Mouse (Mus musculus): ENCODE measurements at regions not wholly inside any gene's neighbourhood (a gene's known extent, or its start where the extent isn't known, plus 50 kb on each side); places are given as distances from the start of the nearest gene placed in this dataset.

DNA sequence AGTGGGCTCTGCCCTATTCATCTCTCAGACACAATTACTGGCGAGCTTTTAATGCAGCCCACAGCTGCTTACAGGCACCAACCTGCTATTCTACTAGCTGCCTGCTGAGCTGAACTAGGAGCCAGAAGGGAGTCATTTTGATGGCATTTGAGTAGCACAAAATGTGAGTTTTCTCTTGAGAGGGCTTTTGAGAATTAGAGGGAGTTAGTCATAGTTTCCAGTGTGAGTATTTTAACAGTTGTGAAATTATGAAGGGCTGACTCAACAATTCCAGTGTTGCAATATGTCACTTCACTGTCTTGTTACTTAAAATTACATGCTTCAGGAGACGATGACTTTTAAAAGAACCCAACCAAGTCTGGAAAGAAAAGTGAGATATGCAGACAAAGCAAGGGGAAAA is 54.4 kb upstream of the Ly86 start:
- DNase-seq (ENCODE audit: low read depth, low spot score): peak; percentile 72

DNA sequence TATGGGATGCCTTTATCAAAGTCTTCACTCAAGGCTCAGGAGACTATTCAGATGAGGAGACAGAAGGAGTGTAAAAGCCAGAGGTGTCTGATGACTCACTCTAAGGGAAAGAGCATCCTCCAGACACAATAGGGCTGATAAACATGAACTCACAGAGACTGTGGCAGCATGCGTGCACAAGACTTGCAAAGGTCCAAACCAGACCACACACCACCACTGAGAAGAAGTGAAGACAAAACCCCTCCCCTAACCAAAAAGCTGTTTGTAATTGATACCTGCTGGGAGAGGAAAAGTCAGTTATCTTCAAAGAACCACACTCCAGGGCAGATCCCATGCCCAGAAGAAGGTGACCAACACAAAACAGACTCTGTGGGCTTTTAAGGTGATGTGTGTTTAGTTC is 56.0 kb upstream of the Ly86 start:
- no peak for DNase-seq (ENCODE audit: low read depth, low spot score)

DNA sequence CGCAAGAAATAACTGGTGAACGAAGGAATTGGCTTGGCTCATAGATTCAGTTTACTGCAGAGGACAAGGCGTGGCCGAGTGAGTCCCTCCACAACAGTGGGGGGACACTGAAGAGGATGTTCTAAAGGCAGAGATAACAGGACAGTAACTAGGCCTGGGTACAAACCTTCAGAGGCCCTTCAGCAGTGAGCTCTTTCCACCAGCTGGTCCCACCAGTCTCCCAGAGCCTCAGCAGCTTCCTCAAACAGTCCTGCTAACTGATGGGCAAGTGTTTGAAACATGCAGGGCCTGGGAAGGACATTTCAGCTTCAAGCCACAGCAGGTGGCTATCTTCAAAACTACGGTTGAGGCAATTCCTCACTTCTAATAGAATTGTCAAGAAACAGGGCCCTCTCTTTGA is 62.5 kb upstream of the Ly86 start:
- DNase-seq (ENCODE audit: low read depth, low spot score): no peak

DNA sequence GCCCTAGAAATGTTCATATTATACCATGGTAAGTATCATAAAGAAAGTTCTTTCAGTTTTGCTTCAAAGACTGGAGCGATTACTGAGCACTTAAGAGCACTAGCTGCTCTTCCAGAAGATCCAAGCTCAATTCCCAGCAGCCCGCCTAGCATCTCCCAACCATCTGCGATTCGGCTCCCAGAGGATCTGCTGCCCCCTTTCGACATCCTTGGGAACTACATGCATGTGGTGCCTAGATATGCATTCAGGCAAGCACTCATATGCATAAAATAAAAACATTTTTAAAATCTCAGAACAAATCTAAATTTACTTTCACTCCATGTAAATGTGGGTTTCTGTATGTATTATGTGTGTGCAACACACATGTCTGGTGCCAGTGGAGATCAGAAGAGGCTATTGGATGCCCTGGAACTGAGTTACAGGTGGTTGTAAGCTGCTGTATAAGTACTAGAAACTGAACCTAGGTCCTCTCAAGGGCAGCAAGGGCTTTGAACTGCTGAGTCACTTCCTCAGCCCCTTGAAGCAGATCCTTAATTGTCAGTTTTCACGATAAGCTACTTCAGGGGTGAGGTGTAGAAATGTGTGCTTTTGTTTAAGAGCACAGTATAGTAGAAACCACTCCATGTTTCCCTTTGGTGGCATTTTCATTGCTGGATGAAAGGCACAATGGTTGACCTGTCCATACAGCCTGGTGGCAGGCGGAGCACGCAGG is 65.8 kb upstream of the Ly86 start:
- DNase-seq (ENCODE audit: low read depth, low spot score): no peak

DNA sequence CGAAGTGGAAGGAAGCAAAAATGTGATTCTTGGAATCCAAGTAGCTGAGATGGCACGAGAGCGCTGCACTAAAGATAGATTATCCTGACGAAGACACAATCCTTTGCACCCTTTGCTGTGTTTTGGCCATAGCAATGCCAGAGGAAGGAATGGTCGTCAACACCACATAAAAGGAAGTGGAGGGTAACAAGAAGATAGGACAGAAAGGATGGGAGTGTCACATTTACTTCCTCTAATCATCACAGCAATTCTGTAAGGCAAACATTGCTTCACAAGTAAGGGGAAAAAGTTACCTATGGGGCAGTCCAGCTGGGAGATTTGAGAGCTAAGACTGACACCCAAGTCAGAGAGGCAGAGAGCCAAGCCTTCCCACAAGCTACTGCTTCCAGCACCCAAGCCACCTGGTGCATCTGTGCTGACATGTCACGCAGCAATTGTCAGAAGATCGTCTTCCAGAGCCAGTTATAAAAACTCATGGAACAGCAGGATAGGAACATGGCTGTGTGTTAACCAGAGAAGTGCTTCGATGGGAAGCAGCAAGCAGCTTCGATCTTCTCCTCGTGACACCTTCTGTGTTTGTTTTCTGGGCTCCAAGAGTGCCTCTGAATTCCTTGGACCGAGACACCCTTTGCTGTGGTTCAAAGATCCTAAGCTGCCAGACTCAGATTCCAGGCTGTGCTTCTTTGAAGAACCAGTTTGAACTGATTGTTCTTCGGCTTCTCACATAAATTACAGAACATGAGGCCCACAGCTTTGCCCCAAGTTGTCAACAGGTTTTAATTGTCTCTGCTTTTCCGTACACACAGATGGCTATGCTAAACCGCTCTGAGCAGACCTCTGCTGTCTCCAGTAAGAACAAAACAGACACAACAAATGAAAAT is 95.2 kb upstream of the Ly86 start:
- peak; percentile 42 for DNase-seq (ENCODE audit: low read depth, low spot score)

DNA sequence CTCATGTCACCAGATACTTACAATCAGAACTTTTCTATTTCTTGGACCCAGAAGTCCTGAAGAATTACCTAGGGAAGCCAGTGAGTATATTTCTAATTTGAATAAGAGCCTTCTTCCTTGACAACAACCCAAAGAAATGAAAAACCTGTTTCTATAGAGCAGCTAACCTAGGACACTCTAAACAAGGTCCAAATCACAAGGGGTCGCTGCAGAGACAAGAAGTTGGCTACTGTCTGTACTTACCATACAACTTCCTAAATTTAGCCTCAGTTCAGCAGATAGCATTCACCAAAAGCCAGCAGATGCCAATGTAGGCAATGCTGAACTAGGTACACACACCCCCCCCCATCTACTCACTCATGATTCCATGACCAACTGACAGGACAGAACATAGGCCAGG is 96.3 kb upstream of the Ly86 start:
- no peak for DNase-seq (ENCODE audit: low read depth, low spot score)

DNA sequence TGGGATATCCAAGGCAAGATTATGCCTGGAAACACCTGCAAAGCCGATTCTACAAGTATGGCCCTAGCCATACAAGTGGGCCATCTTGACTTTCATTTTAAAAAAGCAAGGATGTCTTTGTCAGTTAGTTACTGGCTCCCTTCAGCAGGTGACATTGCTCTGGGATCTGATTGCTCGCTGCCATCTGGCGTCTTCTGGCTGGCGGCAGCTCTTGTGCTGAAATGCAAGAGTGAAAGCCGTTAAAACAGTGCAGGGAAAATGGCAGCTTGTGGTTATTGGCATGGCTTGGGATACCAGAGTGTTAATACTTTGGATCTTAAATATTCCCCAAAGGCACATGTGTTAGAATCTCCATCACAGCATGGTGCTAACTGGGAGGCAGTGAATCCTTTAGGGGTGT is 105.0 kb upstream of the Ly86 start:
- no peak for DNase-seq (ENCODE audit: low read depth, low spot score)

DNA sequence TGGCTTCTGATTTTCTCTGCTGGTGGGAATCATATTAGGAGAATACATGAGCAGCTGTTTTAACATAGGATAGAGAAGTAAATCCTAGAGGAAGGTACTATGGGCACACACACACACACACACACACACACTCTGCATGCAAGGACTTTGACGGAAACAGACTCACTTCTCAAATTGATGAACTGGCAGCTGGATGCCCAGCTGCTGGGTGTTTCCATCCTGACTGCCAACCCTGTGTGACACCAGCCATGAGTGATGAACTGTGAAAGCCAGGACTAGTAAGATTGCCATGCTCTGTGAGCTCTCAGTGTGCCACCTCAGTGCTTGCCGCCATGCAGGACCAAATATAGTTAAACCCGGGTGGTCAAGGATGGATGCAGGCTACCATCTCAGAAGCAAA is 107.7 kb upstream of the Ly86 start:
- no peak for DNase-seq (ENCODE audit: low read depth, low spot score)

DNA sequence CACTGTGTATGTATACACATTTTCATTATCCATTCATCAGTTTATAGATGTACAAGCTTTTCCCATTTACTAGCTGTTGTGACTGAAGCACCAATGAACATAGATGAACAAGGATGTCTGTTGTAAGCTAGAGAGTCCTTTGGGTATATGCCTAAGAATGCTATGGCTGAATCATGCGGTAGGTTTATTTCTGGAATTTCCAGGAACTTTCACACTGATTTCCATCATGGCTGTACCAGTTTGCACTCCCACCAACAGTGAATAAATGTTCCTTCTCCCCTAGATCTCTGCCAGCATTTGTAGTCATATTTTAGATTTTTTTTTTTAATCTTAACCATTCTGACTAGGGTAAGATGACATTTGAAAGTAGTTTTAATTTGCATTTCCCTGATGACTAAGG is 119.2 kb upstream of the Ly86 start:
- peak; percentile 81 for DNase-seq (ENCODE audit: low read depth, low spot score)

DNA sequence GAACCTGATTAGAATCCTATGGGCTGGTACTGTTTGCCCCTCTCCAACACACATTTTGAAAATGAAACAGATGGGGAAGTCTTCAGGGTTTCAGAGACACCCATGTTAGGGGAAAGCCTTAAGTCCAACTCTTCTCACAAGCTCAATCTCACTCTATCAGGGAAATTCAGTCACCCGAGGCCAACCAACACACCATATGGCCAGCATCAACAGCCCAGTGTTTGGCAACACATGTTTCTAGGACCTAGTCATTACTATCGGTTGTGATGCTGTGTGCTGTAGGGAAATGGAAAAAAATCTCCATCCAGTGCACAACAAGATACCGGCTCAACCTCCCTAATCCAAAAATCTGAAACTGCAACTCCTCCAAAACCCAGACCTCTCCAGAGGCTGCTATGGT is 124.6 kb upstream of the Ly86 start:
- DNase-seq (ENCODE audit: low read depth, low spot score): no peak

DNA sequence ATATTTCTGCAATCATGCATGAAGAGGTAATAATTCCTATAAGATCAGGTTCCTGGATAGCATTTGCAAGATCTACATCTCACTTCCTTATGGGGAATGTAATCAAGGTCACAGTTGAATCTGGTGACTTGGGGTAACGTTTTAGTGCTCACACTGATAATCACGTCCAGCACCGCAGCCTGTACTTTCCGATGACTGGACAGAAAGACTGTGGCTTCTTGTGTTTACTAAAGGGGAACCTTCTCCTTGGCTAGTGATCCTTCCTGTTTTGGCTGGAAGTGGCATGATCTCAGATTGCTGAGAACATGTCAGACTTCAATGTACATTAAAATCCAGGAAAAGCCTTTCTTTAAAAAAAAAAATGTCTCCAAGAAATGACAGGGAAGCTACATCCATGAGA is 126.4 kb upstream of the Ly86 start:
- DNase-seq (ENCODE audit: low read depth, low spot score): no peak

DNA sequence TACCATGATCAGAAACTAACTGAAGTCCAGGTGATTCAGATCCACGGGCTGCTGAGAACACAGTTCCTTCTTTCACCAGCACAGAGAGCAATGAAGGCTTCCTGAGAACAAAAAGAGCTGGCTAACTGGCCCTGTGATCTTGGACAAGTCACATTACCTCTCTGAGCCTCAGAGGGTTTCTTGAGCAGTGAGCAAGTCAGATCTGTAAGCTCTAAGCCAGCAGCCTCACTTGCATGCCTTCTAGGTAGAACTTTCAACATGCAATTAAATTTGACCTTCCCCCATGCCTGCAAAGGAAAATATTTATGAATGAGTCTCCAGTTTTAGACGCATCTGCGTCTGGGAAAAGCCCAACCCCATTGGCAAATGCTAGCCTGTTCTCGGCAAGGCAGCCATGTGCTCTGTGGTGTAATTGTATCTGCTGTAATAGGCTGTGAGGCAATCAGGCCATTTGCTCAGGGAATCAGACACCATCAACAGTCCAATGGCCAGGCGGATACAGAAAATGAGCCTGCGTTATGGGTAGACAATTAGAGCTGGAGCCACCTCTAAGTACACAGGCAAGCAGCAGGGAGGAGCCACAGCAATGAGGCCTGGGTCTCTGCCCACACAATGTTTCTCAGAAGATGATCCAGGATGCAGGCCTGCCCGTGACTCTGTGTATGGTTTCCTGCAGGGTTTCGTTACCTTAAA is 130.3 kb upstream of the Ly86 start:
- DNase-seq (ENCODE audit: low read depth, low spot score): no peak

DNA sequence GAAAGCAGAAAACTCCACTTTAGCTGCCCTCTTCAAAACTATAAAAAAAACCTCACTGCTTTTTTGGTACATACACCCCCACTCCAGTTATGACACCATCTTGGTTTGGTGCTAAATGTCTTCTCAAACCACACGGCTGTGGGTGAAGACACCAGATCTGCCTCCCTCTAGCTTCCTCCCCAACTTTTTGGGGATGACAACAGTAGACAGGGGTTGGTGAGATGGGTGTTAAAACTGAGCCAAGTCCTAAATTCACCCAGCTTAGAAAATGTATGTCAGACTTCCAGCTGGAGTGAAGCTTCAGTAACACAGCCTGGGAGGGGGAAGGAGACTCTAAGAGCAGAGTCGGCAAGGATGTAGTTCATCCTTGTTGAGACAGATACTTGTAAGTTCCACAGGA is 147.1 kb upstream of the F13a1 start:
- DNase-seq (ENCODE audit: low read depth, low spot score): peak; percentile 86

DNA sequence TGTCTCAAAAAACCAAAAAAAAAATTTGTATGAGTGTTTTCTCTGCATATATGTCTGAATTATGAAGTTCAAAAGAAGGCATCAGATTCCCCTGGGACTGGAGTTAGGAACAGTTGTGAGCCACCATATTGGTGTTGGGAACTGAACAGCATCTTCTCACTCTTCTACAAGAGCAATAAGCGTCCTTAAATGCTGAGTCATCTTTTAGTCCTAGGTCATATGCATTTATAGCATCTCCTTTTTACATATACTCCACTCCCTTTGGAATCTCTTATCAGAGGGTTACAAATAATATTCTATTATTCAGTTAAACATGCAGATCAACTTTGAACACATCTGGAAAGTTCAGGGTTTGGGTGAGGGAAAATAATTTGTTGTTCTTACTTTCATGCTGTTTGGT is 145.8 kb upstream of the F13a1 start:
- no peak for DNase-seq (ENCODE audit: low read depth, low spot score)

DNA sequence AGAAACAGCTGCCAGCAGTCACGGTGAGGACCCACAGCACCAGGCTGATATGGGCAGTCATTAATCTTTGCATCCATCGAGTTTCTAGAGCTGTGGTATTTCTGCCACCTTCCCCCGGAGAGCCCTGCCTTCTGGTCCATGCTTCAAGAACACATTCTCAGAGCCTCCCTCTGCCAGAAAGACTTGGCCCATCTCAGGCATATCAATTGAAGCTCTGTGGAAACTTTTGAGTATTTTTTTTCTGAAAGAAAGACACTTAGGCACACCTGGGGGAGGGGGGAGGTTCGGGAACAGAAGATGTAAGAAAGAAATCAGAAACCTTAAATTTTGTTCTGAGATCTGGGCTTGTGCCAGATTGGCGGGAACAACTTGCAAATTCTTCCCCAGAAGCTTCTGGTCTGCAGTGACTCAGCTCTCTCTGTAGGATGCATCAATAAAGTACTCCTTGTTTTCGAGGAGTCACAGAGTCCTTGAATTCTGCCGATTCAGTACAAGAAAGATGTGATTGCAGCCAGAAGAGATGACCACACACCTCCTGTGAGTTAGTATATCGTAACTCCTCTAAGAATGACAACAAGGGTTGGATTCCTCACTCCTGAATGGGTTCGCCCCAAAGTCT is 131.2 kb upstream of the F13a1 start:
- DNase-seq (ENCODE audit: low read depth, low spot score): peak; percentile 50

DNA sequence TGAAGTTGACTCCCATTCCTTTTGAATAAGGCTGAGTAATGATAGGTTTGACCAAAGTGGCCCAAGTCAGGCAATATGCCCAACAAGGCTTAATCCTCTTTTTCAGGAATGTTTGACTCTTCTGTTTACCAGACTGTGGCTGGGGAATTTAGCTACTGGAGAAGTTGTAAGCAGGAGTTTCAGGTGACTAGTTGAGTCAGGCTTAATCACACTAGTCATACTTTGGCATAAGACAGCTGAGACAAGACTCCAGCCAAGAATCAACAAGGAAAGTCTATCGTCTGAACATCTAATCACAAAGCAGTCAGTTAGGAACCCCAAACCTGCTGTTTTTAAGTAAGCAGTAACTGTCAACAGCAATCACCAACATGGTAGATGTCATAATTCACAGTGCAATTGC is 126.5 kb upstream of the F13a1 start:
- no peak for DNase-seq (ENCODE audit: low read depth, low spot score)

DNA sequence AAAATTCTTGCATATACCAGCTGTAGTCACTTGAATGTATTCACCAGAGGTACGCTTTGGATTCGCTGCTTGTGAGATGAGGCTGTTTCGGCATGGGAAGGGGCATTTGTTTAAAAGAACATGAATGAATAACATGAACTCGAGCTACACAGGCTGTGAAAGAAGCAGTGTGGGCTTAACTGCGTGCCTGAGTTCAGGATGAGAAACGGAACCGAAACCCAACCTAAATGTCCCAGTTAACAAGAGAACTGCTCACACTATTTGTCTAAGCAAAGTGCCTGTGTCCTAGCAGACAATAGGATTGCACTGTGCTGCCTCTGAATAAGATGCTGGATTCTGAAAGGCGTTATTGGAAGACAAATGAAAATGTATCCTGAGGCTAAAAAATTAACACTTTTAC is 126.0 kb upstream of the F13a1 start:
- no peak for DNase-seq (ENCODE audit: low read depth, low spot score)

DNA sequence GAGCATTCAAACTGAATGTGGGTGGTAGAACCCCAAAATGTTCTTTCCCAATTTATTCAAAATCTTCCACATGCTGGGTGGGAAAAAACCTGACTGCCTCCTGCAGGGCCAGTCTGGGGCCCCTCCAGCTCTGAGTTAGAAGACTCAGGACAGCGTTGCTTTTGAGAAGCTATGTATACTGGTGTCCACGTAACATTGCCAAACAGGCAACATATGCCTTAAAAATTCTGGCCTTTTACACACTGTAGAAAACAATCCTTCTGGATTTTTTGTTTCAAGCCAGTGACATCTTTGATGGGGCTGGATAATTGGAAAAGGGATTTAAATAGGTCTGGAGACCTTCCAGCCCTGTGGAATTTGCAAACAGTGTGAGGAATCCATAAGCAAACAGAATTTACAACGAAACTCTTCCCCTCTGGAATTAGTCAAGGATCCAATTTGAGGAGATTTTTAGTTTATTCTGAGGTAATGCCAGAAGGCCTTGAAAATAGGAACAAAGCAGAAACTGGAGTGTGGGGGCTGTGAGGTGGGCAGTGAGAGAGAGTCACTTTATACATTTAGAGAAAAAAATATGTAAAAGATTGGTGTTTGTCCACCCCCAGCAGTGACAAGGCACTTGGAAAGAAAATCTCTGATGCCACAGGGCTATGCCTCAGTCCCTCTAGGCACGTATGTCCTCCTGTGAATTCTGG is 108.9 kb upstream of the F13a1 start:
- DNase-seq (ENCODE audit: low read depth, low spot score): peak; percentile 74

DNA sequence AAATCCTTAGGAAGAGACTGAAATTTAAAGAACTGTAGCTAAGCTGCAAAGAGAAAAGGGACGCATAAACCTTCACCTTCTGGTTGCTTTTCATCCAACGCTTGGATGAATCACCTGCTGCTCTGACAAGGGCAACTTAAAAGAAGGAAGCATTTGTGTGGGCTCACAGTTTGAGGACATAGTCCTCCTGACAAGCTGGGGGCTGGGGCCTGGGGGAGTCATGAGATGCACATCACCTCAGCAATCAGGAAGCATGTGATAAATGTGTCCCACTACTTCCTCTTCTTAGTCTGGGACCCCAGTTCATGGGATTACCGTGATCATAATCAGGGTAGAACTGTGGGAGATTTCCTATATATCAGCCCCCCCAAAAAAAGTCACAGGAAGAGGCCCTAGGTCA is 107.8 kb upstream of the F13a1 start:
- no peak for DNase-seq (ENCODE audit: low read depth, low spot score)

DNA sequence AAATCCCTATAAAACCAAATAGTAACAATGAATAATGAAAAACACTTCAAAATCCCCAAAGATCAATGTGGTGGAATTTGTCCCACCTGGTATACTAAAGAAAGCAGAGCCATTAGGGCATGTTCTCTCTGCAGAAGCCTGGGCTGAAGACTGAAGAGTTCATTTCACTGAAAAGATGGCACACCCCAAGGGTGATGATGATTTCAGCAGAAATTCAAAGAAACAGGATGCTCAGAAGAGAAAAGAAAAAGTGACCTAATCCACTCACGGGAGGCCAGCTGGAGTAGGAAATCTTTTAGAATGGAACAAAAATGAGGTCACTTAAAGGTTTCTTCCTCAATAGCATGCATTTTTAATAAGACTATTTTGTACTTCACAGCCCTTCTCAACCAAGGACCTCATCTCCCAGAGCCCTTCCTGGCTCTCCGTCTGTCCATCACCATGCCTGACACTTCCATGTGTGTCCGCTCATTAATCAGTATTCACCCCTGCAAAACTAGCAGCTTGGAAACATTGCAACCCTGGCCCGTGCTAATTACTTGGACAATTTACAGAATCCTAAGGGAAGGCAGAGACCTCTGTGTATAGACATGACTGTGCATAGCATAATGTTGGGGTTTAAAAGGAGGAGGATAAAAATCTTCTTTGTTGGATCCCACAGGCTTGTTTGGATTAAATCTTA is 101.9 kb upstream of the F13a1 start:
- no peak for DNase-seq (ENCODE audit: low read depth, low spot score)

DNA sequence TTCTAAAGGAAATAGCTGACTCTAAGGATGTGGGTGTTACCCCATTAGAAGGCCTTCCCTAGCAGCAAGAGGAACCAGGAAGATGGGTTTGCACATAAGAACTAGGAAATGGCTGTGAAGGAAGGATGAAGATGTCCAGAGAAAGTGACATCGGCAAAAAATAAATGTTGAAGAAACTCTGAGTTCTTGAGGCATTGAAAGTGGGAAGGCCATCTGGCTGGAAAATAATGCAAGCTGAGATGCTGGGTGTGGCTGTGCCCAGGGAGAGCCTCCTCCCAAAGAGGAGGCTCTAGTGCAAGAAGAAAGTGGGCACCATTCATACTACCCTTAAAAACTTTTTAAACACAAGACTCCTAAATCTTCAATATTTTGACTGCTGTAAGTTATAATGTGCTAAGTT is 99.9 kb upstream of the F13a1 start:
- no peak for DNase-seq (ENCODE audit: low read depth, low spot score)

All from telencephalon, adult 2 months (tissue).